Mouse (Mus musculus): ENCODE results near the gene Ermap.

GRCm38 (mm10) chr4:119226751-119227150 lies 36.9 kb upstream of the Ermap start:
- TF ChIP-seq POLR2A (IDR thresholded peaks at IDR 0.05; ENCODE audit: control insufficient read depth, extremely low read depth, insufficient read depth, low read length, poor library complexity) (no peak), CTCF (IDR thresholded peaks at IDR 0.05; ENCODE audit: borderline replicate concordance, control insufficient read depth, extremely low read depth, insufficient read depth, low read length, poor library complexity) (no peak)

Measured in thymus, adult 2 months (tissue).